Mouse (Mus musculus) E14TG2a.4 (cell line): ENCODE measurements around the gene Tent2.

Experiments
- CTCF ChIP-seq: conservative IDR thresholded peaks from 2 replicates; pipeline ENCODE4 v1.5.1; 2014; ENCODE audit warnings: low read length
- POU5F1 ChIP-seq: IDR thresholded peaks from 2 replicates; pipeline ENCODE4 v1.6.1; 2014; ENCODE audit warnings: low read length, borderline replicate concordance

- no peak for TF ChIP-seq CTCF
- TF ChIP-seq POU5F1 = no peak
Observed at GRCm38 (mm10) chr13:93128111-93128860, 63.9 kb downstream of the Tent2 start.
